8 mouse cellular contexts compared by ENCODE assay signal in genomic region chr1:171110659-171111019, GRCm38 (mm10). TPM values are rescaled to one million over a fixed set of nuclear protein-coding genes. Genes with fewer than 3 reads are reported as not detected.
A peak's percentile ranks its signal among the peaks of the same experiment; 100 is the strongest.
DNase-seq lines count a peak whose midpoint lies in the region; ATAC-seq and TF ChIP-seq lines count a peak whose summit lies in the region.

No protein-coding gene starts in this region.

- H3K27ac ChIP-seq in kidney, adult 2 months (ENCODE audit: insufficient read depth, low read depth, low read length) = no peak overlapping the region
- no peak overlapping the region for H3K27ac ChIP-seq in bone marrow, adult 2 months (ENCODE audit: control insufficient read depth, insufficient read depth, low read depth, low read length, poor library complexity)
- peak overlapping the region; percentile 70 for H3K27ac ChIP-seq in midbrain, embryonic 12.5 days (replicated peaks)

- no peaks in the 10 kb centered on the region for H3K36me3 ChIP-seq in kidney, adult 2 months (ENCODE audit: control insufficient read depth, insufficient read depth, low read length)
- no peaks in the 10 kb centered on the region for H3K36me3 ChIP-seq in midbrain, embryonic 12.5 days

- no peak for TF ChIP-seq CTCF in kidney, adult 2 months (conservative IDR thresholded peaks at IDR 0.05; ENCODE audit: insufficient read depth, insufficient read length, low read depth, low read length)
- TF ChIP-seq CTCF in bone marrow, adult 2 months (IDR thresholded peaks at IDR 0.05; ENCODE audit: control insufficient read depth, insufficient read depth, low read length) = no peak

- peak; percentile 53 for ATAC-seq in midbrain, embryonic 12.5 days (ENCODE audit: low FRiP score, low read depth)

- H3K4me2 ChIP-seq in midbrain, embryonic 12.5 days (replicated peaks) = peak overlapping the region; percentile 61

- WGBS in kidney, adult 2 months = 32% methylated on average over 15 of the region's 15 CpGs
- 45% methylated on average over 15 of the region's 15 CpGs for WGBS in bone marrow, adult 2 months
- 9% methylated on average over 15 of the region's 15 CpGs for WGBS in midbrain, embryonic 12.5 days

- H3K27me3 ChIP-seq in kidney, adult 2 months (replicated peaks; ENCODE audit: control insufficient read depth, insufficient read depth, low read length) = no peaks in the 10 kb centered on the region
- no peaks in the 10 kb centered on the region for H3K27me3 ChIP-seq in midbrain, embryonic 12.5 days

- peaks cover 3% of the 10 kb centered on the region; the same call in 1 of the 2 replicates for H3K4me1 ChIP-seq in kidney, adult 2 months (ENCODE audit: control insufficient read depth, insufficient read depth, low read length)
- peaks cover 1% of the 10 kb centered on the region for H3K4me1 ChIP-seq in bone marrow, adult 2 months (ENCODE audit: control insufficient read depth, insufficient read depth, low read length)
- H3K4me1 ChIP-seq in midbrain, embryonic 12.5 days = peaks cover 12% of the 10 kb centered on the region

- H3K4me3 ChIP-seq in kidney, adult 2 months (ENCODE audit: insufficient read depth, low read depth, low read length) = peak overlapping the region; percentile 71; the same call in 1 of the 2 replicates
- peak overlapping the region; percentile 63 for H3K4me3 ChIP-seq in bone marrow, adult 2 months (replicated peaks; ENCODE audit: control insufficient read depth, low read depth, low read length)
- peak overlapping the region; percentile 58 for H3K4me3 ChIP-seq in midbrain, embryonic 12.5 days

- H3K9ac ChIP-seq in midbrain, embryonic 12.5 days (replicated peaks) = peak overlapping the region; percentile 41

- H3K9me3 ChIP-seq in midbrain, embryonic 12.5 days = no peaks in the 10 kb centered on the region

- DNase-seq in kidney, adult 2 months = no peak
- DNase-seq in kidney, adult 11 months = no peak
- DNase-seq in heart, postnatal 4 days = peak; percentile 29
- DNase-seq in ovary, postnatal 14 days (ENCODE audit: low spot score) = no peak
- no peak for DNase-seq in gastrocnemius, adult 18-20 months (ENCODE audit: low spot score)
- no peak for DNase-seq in kidney, postnatal 14 days

- no peak for TF ChIP-seq POLR2A in kidney, adult 2 months (IDR thresholded peaks at IDR 0.05; ENCODE audit: low read depth, low read length)
- TF ChIP-seq POLR2A in bone marrow, adult 2 months (IDR thresholded peaks at IDR 0.05; ENCODE audit: borderline replicate concordance, control insufficient read depth, low read depth, low read length) = no peak

RNA-seq across cellular contexts. Expression of gene Cfap126, which starts 3.1 kb away (rescaled TPM):
- polyA plus RNA-seq in kidney, adult 2 months (2012; rRNA removed) = 15.6 and 16.7 TPM in 2 replicates
- not detected in 2 replicates for polyA plus RNA-seq in bone marrow, adult 2 months (2011; ENCODE audit: insufficient read depth, insufficient read length, low replicate concordance, missing spikeins)
- 1 to 10 TPM in 1 of 2 experiments, under 1 TPM in 1; 0.64 to 1.5 TPM for total RNA-seq in heart, postnatal 4 days (2021)
- polyA plus RNA-seq in midbrain, embryonic 12.5 days (2016; fragmentation: Nextera tagmentation; extraction: Ambion mirVana) = 1.7 and 3.6 TPM in 2 replicates
- total RNA-seq in gastrocnemius, adult 18-20 months (2021) = 1 to 10 TPM; 1.2 to 2.0 TPM

RNA-seq across cellular contexts. Expression of gene Sdhc, which starts 39.8 kb away (rescaled TPM):
- polyA plus RNA-seq in kidney, adult 2 months (2012; rRNA removed) = 814 and 951 TPM in 2 replicates
- 63.6 and 72.1 TPM in 2 replicates for polyA plus RNA-seq in bone marrow, adult 2 months (2011; ENCODE audit: insufficient read depth, insufficient read length, low replicate concordance, missing spikeins)
- 100 to 1,000 TPM; 847 to 901 TPM for total RNA-seq in heart, postnatal 4 days (2021)
- 225 and 229 TPM in 2 replicates for polyA plus RNA-seq in midbrain, embryonic 12.5 days (2016; fragmentation: Nextera tagmentation; extraction: Ambion mirVana)
- 100 to 1,000 TPM; 667 to 772 TPM for total RNA-seq in gastrocnemius, adult 18-20 months (2021)

RNA-seq across cellular contexts. Expression of gene Mpz, which starts 39.9 kb away (rescaled TPM):
- polyA plus RNA-seq in kidney, adult 2 months (2012; rRNA removed) = 3.5 and 7.7 TPM in 2 replicates
- polyA plus RNA-seq in bone marrow, adult 2 months (2011; ENCODE audit: insufficient read depth, insufficient read length, low replicate concordance, missing spikeins) = not detected in 2 replicates
- 10 to 100 TPM in 1 of 2 experiments, 1 to 10 TPM in 1; 9.3 to 34.8 TPM for total RNA-seq in heart, postnatal 4 days (2021)
- 0.33 and 0.94 TPM in 2 replicates for polyA plus RNA-seq in midbrain, embryonic 12.5 days (2016; fragmentation: Nextera tagmentation; extraction: Ambion mirVana)
- 10 to 100 TPM; 28.7 to 29.5 TPM for total RNA-seq in gastrocnemius, adult 18-20 months (2021)

RNA-seq across cellular contexts. Expression of gene Fcgr3, which starts 45.9 kb away (rescaled TPM):
- 4.8 and 6.4 TPM in 2 replicates for polyA plus RNA-seq in kidney, adult 2 months (2012; rRNA removed)
- polyA plus RNA-seq in bone marrow, adult 2 months (2011; ENCODE audit: insufficient read depth, insufficient read length, low replicate concordance, missing spikeins) = 18.2 and 56.7 TPM in 2 replicates
- total RNA-seq in heart, postnatal 4 days (2021) = 1 to 10 TPM; 4.2 to 4.6 TPM
- polyA plus RNA-seq in midbrain, embryonic 12.5 days (2016; fragmentation: Nextera tagmentation; extraction: Ambion mirVana) = 5.8 and 9.8 TPM in 2 replicates
- total RNA-seq in gastrocnemius, adult 18-20 months (2021) = 1 to 10 TPM; 1.8 to 4.4 TPM
